Mouse (Mus musculus): ENCODE data around the gene Plcd1.

Gene Plcd1

DNA sequence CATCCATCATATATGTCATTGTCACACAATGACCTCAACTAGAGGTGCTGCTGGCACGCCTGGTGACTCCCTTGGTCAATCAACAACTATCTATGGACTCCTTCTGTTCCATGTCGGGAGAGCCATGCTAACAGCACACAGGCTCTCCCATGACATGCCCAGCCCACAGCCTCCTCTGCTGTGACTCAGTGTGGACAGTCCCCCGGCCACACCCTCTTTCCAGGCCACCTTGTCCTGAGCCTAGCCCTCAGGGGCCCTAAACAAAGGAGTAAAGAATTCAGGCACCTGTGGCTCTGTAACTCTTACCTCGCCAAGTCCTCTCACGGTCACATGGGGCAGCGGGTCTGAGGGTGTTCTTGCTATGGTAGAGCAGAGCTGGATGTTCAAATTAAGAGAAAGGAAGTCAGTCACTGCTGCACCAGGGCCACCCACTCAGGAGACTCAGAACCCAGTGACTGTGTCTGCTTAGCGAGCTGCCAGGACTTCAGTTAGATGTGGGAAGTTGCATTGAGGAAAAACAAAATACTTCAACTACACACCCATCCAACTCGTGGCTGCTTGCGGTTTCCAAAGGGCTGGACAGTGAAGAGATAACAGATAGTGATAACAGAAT is 39.2 kb downstream of the Plcd1 start:
- no peak for DNase-seq (ENCODE audit: low read depth)

DNA sequence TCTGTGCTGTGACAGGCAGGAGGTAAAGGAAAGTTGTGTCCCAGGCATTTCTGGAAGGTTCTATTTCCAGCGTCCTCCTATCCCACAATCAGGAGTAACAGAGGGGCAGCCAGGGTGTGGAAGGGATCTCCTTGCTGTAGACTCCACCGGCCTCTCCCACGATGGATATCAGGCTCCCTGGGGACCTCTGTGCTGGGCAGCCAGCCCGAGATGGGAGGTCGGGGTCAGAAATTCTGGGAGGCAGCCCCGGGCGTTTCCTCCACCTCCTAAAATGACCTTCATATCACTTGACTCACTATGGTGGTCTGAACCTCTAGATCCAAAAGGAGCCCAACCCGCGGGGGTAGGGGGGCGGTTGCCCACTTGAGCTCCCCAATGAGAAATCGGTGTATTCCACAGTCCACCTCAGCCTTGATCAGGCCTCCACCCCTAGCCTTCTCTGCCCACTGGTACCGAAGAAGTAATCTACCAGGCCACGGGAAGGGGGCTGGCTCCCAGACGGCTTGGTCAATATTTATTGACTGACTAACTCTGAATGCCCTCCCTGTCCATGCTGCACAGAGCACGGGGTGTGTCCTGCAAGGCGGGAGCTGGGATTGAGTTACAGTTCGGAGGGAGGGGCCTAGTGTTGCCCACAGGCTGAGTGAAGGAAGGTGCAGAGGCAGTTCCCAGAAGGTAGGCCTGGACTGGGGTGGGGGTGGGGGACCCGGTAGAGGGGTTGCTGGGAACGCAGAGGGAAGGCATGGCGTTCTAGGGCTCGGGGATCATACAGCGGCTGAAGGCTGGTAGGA is 41.0 kb downstream of the Plcd1 start, which contains the start of gene Vill:
TSS of gene Vill (plus strand) at position 625 of the 791 bp plus-strand sequence.
- no peak for DNase-seq (ENCODE audit: low read depth)

DNA sequence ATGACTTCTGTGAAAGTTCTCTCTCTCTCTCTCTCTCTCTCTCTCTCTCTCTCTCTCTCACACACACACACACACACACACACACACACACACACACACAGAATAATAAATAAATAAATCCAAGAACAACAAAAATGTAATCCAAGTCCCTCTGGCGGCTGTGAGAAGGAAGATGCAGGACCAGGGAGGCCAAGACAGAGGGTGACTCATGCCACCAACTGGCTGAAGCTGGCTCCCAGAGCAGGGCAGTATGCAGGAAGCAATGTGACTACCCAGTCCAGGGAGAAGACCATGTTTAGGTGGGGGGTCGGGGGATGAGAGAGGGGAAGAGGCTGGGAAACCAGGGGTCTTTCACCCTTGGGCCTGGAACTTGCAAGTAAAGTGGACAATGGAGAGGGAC is 42.1 kb downstream of the Plcd1 start:
- DNase-seq (ENCODE audit: low read depth) = no peak

DNA sequence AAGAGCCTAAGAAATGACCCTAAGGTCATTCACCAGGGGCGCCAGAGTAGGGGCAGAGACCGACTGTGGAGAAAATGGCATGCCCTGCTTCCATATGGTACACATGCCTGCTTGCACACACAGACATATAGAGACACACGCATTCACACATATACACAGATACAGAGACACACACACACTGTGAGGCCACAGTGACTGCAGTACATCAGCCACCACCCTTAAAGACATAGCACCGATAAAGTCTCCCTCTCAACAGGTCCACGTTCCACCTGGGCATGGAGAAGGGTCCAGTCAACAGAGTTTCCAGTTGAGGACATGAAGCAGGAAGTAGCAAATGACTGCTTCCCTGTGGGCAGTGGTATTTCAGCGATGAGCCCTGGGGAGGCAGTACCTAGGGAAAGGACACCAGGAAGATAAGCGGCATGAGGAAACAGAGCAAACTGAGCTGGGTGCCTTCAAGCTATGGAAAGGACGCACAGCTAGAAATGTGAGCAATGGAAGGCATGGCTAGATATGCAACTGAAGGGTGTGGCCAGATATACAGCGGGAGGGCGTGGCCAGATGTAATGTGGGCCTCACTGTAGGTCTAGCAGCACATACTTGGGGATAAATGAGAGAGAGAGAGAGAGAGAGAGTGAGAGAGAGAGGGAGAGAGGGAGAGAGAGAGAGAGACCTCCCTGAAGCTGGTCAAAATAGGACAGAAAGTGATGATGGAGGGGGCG is 45.0 kb downstream of the Plcd1 start:
- DNase-seq (ENCODE audit: low read depth) = no peak

DNA sequence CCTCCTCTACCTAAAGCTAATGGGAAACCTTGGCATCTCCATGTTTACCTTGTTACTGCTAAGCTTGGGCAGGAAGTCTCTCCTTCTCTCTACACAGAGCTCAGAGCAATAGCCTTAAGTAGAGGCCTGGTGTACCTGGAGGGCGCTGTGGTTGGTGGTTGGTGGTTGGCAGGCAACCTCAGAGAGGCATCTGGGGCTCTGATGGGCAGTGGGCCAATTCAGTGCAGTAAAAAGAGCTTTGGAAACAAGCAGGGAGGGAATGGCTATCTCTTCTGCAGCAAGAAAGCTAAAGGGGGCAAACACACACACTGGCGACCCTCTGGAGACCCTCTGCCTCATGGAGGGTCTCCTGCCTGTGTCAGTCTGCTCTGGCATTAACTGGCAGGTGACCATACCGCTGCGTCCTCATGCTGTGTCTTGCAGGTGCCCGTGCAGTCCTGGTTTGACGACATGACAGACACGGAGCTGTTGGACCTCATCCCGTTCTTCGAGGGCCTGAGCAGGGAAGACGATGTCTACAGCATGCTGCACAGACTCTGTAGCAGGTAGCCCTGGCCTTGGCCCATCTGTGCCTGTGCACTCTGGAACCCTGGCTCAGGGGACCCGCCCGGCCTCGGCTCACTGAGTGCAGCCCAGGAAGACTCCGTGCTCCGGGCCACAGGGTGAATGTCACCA is 53.1 kb downstream of the Plcd1 start:
- no peak for DNase-seq (ENCODE audit: low read depth)

DNA sequence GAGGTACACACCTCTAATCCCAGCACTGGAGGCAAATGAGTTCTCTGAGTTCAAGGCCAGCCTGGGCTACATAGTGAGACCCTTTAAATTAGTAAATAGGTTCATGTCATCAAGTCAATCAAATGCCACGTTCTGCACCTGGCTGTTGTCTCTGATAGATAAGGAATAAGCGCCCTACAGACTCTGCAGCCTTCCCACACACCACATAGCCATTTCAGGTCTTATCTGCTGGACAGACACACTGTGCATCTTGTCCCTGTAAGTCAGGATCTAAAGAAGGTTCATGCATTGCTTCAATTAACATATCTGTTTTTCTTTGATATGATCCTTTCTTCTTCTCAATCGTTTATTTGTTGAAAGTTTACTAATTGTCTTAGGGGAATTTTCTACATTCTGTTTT is 54.7 kb downstream of the Plcd1 start:
- DNase-seq (ENCODE audit: low read depth) = no peak

DNA sequence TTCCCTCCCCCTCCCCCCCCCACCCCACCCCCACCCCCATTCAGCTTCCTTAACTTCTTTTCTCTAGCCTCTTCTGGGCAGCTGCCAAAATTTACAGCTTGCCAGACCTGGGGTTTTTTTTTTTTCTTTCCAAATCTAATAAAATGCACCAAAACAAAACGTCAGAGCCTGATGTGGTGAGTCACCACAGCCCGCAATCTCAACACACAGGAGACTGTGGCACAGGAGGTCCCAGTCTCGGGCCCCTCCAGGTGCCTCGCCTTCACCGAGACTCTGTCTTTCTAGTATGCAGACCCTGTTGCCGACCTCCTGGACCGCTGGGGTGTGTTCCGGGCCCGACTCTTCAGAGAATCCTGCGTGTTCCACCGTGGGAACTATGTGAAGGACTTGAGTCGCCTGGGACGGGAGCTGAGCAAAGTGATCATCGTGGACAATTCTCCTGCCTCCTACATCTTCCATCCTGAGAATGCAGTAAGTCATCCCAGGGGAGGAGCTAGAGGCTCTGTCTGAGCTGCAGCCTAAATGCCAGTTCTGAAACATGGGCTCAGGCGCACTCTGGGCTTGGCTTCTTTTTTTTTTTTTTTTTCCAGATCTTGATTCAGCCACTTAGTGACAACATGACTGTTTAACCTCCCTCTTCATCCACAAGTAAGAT is 56.1 kb downstream of the Plcd1 start:
- DNase-seq (ENCODE audit: low read depth) = no peak

DNA sequence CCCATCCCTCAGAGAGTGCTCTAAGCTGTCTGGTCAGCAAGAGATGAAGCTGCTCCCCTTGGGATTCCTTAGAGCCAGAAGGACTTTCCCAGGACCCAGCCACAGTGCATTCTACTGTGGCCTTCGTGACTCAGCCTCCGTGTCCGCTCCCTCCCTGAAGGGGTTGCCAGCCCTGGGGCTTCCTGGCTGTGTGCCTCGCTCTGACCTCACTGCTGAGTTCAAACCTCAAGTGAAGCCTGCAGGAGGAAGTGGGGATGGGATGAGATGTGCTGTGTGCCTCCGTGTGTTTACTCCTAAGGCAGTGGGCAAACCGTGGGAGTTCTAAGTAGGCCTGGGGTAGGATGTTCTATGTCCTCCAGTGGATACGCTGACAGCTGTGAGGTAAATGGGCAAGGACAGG is 57.5 kb downstream of the Plcd1 start:
- no peak for DNase-seq (ENCODE audit: low read depth)

DNA sequence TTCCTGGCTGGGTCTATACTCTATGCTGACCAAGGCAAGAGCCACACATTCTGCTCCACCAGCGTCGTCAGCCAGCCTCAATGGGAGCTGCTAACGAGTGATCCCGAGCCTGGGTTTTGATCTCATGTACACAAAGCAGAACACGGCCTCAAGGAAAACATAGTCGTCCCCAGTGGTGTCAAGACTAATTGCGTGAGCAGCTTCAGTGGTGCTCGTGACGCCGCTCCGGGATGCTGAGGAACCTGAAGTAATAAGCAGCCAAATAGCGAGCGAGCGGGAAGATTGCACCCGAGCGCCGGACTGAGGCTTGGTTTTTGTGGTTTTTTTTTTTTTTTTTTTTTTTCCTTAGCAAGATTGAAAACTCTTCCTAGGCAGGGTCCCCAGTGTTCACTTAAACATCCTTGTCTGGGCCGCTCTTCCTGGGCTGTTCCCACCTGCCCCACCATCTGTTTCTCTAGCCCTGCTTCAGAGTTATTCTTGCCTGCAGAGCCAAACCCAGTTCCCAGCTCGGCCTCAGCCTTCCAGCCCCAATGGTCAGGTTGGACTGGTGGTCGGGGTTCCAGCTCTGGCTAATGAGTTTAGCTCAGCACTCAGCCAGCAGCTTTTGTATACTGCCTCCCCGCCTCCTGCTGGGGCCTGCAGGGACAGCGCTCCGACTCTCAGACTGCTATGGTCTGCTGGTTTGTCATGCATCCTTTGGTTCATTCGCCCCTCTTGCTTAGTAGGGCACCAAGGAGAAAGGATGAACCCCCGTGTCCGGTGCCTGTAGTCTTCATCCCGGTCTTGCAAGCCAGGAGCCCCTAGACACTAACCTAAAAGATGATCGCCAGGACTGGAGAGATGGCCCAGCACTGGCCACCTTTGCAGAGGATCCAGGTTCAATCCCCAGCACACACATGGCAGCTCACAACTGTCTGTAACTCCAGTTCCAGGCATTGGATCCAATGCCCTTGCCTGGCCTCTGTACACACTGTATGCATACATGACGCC is 58.3 kb downstream of the Plcd1 start:
- DNase-seq (ENCODE audit: low read depth) = no peak

DNA sequence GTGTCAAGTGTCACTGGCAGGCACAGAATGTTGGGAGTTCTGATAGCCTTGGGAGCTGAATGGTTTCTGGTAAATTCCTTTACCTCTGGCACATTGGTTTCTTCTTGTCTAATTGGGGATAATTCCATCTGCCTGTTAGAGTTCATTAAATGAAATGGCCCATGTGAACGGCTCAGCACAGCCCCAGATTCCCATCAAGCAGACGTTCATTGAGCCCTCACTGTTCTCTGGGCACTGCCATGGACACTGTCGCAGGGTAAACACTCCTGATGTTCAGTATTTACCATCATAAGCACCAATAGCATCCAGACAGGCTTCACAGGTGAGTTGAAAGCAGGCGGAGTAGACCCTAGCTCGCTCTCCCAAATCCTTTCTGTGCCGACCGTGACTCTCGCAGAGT is 59.2 kb downstream of the Plcd1 start:
- DNase-seq (ENCODE audit: low read depth) = no peak

DNA sequence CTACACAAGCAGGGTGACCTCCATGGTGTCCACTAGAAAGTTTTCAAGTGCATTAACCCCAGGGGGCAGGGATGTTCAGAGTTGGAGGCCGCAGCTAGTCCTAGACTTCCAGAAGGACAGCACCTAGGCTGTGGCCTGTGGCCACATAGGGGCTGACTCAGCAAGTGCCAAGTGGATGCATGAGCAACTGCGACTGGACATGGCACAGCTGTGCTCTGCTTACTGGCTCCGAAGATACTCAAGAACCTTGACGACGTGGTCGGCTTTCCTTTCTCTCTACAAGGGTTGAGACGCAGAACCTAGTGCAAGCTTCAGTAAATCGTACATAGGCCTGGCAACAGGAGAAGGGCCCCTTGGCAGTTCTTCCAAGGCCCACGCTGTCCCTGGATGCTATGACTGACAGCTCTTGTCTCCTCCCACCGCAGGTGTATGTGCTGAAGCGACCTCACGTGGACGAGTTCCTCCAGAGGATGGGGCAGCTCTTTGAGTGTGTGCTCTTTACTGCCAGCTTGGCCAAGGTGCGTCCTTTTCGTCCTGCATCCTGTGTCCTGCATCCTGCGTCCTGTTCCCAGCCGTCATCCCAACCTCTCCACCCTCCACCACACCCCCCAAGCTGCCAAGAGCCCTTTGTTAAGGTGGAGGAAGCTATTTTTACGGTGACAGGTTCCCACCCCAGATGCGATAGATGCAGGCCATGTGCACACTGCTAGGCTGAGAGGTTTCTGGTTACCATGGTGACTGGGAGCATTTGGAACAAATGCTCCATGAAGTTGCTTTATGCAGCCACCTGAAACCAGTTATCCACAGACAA is 60.0 kb downstream of the Plcd1 start:
- DNase-seq (ENCODE audit: low read depth) = no peak

DNA sequence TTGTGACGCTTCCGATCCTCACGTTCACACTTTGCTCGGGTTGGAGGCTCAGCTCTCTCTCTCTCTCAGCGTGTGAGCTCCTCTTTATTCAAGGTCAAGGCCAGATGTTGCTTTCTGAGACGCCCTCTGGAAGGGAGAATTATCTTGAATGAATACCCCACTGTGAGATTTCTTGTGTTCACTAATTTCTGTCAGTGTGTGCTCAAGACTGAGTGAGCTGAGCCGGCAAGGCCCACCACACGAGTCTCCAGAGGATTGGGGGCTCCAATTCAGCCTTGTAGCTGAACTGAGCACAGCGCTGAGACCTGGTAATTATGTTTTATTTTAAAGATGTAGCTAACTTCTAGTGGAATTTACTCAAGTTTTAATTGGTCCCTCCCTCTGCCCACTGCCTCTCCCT is 60.8 kb downstream of the Plcd1 start:
- DNase-seq (ENCODE audit: low read depth) = no peak

DNA sequence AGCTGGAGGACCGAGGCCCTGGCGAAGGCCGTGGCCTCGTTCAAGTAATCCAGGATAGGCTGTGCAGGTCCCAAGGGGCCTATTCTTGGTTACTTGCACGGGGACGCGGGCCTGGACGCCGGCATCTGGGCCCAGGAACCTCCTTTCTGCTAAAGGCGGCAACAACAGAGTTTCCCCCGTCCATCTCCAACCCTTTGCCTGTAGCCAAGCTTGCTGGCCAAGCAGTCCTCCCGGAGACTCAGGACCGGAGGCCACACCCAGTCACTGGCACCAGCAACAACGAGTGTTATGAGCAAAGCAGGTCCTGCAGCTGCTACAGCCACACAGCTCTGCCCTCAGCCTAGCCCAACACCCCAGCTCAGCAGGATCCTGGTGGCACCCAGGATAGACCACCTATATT is 61.5 kb downstream of the Plcd1 start:
- DNase-seq (ENCODE audit: low read depth) = no peak

DNA sequence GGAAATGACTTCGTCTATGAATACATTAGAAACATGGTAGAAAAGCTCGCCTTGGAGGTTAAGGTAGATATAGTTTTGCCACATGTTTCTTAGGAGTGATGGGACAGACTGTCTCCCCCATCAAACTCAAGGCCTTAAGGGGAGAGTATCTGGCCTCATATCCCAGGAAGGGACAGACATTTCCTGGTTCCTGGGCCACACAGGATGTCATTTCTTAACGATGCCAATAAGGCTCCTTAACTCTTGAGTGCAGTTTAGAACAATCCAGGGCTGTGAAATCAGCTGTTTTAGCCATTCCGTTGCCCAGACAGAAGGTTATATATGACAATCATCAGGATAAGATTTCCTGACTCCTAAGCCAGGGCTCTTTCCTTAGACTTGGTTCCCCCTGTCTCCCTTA is 62.3 kb downstream of the Plcd1 start:
- no peak for DNase-seq (ENCODE audit: low read depth)

DNA sequence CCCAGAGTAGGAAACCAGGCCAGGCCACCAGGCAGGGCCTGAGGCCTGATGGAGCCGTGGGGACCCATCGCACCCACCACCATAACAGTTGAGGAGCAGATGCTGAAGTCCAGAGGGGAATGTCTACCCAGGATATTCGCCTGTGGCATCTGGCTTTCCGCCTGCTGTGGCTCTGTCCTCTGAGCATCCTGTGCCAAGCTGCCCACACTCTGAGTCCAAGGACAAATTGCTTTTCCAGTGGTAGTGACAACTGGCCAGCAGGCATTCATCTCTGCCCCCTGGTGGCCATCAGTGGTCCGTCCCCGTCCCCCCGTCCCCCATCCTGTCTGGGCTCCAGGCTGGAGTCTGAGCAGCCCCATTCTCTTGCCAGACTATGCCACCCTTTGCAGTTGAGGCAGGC is 63.7 kb downstream of the Plcd1 start:
- peak; percentile 10 for DNase-seq (ENCODE audit: low read depth)

DNA sequence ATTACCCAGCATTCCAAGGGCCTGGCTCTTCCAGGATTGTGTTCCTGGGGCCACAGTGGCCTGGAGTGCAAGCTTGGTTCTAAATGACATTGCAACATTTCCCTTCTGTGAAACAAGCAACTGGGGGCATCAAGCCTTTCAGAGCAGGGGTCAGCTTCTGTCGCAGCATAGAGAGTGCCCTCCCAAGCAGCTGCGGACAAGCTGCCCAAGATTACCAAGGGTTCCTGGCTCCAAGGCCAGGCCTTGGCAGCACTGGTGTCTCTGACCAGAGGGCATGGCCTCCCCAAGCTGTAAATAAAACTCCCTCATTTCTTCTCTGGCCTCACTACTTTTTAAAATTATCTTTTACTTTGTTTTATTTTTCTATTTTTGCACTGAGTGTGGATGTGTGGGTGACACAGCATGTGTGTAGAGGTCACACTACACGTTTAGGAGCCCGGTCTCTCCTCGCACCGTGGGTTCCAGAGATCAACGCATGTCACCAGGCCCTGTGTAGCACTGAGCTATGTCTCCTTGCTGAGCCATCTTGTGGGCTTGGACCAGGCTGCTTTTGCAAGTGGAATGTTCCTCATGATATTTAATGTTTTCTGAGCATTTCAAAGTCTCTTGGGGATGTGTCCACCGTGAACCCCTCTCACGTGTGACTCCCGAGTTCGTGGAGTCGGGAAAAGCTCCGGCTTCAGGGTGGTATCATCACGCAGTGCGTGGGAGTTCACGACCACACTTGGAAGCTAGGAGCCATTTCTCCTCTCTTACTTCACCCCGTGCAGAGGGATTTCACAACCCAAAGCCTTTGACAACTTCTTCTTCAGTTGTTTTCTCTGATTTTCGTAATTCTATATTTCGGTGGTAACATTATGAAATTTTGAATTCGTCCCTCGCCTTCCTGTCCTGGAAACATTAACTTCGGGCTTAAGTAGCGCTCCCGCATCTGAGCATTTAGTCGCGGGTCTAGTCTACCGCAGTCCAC is 64.8 kb downstream of the Plcd1 start:
- DNase-seq (ENCODE audit: low read depth) = no peak

DNA sequence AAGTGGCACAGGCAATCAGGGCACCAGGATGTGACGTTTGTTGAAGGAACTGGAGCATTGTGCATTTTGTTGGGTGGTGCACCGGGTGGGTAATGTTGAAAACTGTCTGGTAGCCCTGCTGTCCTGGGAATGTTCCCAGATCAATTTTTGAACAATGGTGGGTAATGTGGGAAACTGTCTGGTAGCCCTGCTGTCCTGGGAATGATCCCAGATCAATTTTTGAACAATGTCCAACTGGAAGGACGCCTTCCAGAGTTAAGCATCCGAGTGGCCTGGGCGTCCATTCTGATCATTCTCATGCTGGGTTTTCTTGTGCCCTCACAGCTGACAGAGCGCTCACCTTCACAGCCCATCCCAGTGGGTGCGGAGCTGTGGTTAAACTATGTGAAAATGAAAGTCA is 66.0 kb downstream of the Plcd1 start:
- no peak for DNase-seq (ENCODE audit: low read depth)

DNA sequence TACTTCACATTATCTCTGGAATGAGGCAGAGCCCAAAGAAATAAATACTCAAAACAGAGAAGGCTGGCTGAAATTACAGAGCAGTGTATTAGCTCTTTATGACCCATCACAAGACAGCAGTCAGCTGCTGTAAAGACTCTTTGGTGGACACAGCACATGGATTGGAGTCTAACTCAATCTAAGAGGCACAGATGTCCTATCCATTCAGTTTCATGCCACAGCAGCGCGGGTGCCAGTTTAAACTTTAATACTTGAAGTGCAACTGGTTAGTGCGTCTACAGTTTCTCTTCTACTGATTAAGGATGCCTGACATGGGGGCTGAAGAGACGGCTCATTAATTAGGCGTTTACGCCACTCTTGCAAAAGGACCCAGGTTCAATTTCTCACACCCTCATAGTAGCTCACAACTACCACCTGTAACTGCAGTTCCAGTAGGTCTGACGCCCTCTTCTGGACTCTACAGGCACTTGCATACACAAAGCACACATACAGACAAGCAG is 67.4 kb downstream of the Plcd1 start:
- no peak for DNase-seq (ENCODE audit: low read depth)

DNA sequence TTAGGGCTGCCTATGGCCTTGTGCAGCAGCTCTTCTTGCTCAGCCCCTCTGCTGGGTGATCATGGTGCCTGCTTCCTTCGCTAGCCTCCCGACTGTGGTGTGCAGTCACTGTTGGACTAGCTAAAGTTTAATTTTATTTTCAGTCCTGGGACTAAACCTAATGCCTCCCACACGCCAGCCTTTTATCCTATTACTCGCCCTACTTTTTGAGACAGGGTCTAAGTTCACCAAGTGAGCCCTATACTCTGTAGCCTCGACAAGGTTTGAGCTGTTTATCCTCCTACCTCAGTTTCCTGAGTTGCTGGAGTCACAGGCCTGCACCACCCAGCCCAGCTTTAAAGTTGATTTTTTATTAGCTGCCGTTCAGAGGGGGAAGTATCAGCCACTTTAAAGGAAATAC is 68.0 kb downstream of the Plcd1 start:
- DNase-seq (ENCODE audit: low read depth) = no peak

All from induced T-regulatory cell, adult 2 months (primary cell).